Mouse (Mus musculus): Measurements from ENCODE around the gene Emilin2. TPM values are rescaled to one million over a fixed set of nuclear protein-coding genes. Genes with fewer than 3 reads are reported as not detected.

The Emilin2 gene
- polyA plus RNA-seq, 1 experiment from 2014 or later = 2.0 TPM

DNA sequence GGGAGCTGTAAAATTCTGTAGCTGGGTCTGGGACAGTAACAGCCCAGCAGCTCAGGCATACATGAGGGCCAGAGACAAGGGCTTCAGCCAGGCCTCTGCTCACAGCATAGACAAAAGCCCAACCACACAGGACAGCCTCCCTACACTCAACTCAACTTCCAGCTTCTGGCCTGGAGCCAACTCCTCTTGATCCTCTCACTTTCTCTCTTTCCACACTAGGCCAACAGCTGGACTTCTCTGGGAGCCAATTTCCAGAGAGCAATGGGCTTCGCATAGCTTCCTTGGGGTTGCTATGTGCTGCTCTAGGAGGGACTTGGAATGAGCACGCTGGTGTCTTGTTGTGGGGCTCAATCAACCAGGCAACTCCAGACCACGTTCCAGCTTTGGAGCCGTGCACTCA, 28.5 kb downstream of the Emilin2 start:
- no peak for ATAC-seq (ENCODE audit: low read depth)
- H3K4me3 ChIP-seq (ENCODE audit: low read depth, low read length) = no peak overlapping the region
- 89% methylated on average over 4 of the region's 4 CpGs for WGBS

DNA sequence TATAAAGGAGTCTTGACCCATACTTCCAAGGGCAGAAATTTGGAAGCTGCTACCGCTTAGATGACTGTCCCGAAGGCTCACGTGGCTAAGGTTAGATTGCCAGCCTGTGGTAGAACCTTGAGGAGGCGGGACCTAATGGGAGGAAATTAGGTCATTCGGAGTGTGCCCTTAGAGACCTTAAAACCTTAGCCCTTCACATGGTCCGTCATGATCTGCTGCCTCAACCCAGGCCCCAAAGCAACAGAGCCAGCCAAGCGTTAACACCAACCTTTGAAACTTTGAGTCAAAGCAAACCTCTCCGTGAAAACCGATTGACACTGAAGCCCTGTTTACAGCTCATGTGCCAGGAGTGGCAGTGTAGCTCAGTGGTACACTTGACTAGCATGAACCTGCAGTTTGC, 29.1 kb downstream of the Emilin2 start:
- H3K4me3 ChIP-seq (ENCODE audit: low read depth, low read length) = no peak overlapping the region
- H3K36me3 ChIP-seq (ENCODE audit: control insufficient read depth, insufficient read depth, low read length) = no peaks in the 10 kb centered on the region
- H3K4me1 ChIP-seq (ENCODE audit: control insufficient read depth, insufficient read depth, low read length) = no peaks in the 10 kb centered on the region
- no peak for ATAC-seq (ENCODE audit: low read depth)
- no peak overlapping the region for H3K4me2 ChIP-seq (ENCODE audit: low read depth, low read length)
- no peak overlapping the region for H3K9ac ChIP-seq (replicated peaks; ENCODE audit: low read depth, low read length)
- H3K9me3 ChIP-seq (ENCODE audit: control insufficient read depth, low read length) = no peaks in the 10 kb centered on the region
- H3K27ac ChIP-seq (ENCODE audit: low read depth, low read length) = no peak overlapping the region
- 90% methylated on average over 9 of the region's 9 CpGs for WGBS
- H3K27me3 ChIP-seq (ENCODE audit: control insufficient read depth, insufficient read depth, low read length) = no peaks in the 10 kb centered on the region

More for the DNA sequence above, 28.5 kb downstream of the Emilin2 start:
- H3K36me3 ChIP-seq (ENCODE audit: control insufficient read depth, insufficient read depth, low read length) = no peaks in the 10 kb centered on the region
- no peaks in the 10 kb centered on the region for H3K9me3 ChIP-seq (ENCODE audit: control insufficient read depth, low read length)
- H3K27ac ChIP-seq (ENCODE audit: low read depth, low read length) = no peak overlapping the region
- H3K4me2 ChIP-seq (ENCODE audit: low read depth, low read length) = no peak overlapping the region
- H3K27me3 ChIP-seq (ENCODE audit: control insufficient read depth, insufficient read depth, low read length) = no peaks in the 10 kb centered on the region
- H3K9ac ChIP-seq (replicated peaks; ENCODE audit: low read depth, low read length) = no peak overlapping the region
- H3K4me1 ChIP-seq (ENCODE audit: control insufficient read depth, insufficient read depth, low read length) = no peaks in the 10 kb centered on the region

DNA sequence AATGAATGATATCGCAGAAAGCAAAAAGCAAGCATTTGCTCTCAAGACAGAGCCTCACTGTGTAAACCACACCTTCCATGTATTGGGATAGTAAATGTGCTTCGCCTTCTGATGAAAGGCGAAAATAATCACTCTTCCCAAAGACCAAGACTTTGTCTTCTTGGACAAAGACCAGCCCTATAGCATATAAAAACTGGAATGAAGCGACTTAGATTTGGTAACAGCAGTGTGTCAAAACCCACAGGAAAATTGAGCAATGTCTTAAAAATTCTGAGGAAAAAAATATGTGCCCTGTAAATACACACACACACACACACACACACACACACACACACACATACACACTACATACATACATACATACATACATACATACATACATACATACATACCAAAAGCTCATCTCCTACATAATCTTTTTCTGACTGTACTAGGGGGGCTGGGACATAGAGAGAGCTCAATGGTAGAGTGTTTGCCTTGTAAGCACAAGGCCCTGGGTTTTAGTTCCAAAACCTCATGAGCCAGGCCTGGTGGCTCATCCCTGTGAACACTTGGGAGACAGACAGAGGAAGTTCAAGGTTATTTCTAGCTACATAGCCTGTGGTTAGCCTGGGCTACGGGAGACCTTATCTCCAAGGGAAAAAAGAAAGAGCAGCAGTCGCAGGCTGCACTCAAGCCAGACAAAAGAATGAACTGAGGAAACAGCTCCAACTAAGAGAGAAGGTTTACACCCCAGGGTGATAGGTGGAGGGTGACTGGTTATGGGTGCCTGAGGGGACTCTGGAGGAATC, 33.9 kb downstream of the Emilin2 start:
- ATAC-seq (ENCODE audit: low read depth) = no peak
- Histone ChIP-seq H3K4me3 (ENCODE audit: low read depth, low read length) (no peak overlapping the region), H3K4me2 (ENCODE audit: low read depth, low read length) (no peak overlapping the region), H3K9me3 (ENCODE audit: control insufficient read depth, low read length) (no peaks in the 10 kb centered on the region), H3K27ac (ENCODE audit: low read depth, low read length) (no peak overlapping the region), H3K27me3 (ENCODE audit: control insufficient read depth, insufficient read depth, low read length) (no peaks in the 10 kb centered on the region), H3K4me1 (ENCODE audit: control insufficient read depth, insufficient read depth, low read length) (no peaks in the 10 kb centered on the region), H3K36me3 (ENCODE audit: control insufficient read depth, insufficient read depth, low read length) (no peaks in the 10 kb centered on the region), H3K9ac (replicated peaks; ENCODE audit: low read depth, low read length) (no peak overlapping the region)
- WGBS = 93% methylated on average over 6 of the region's 6 CpGs

DNA sequence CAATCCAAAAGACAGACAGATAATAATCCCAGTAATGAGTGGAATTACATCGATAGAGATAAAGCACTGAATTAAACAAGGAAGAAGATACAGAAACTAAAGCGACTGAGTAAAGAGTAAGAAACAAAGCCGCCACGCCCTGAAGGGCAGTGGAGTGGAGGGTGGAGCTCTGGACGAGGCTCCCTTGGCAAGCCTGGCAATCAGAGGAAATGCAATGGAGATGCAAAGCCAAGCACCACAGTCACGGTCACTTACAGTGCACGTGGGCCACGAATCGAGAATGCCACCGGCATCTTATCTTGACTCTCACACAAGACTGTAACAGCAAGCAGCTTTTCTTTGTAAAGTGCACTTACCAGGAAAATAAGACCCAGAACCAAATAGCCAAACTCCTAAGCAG, 35.0 kb downstream of the Emilin2 start:
- Histone ChIP-seq H3K27me3 (ENCODE audit: control insufficient read depth, insufficient read depth, low read length) (no peaks in the 10 kb centered on the region), H3K27ac (ENCODE audit: low read depth, low read length) (no peak overlapping the region), H3K4me3 (ENCODE audit: low read depth, low read length) (no peak overlapping the region), H3K4me2 (ENCODE audit: low read depth, low read length) (no peak overlapping the region), H3K9me3 (ENCODE audit: control insufficient read depth, low read length) (no peaks in the 10 kb centered on the region), H3K36me3 (ENCODE audit: control insufficient read depth, insufficient read depth, low read length) (no peaks in the 10 kb centered on the region), H3K9ac (replicated peaks; ENCODE audit: low read depth, low read length) (no peak overlapping the region), H3K4me1 (ENCODE audit: control insufficient read depth, insufficient read depth, low read length) (no peaks in the 10 kb centered on the region)
- ATAC-seq (ENCODE audit: low read depth) = no peak
- WGBS = 93% methylated on average over 10 of the region's 10 CpGs

DNA sequence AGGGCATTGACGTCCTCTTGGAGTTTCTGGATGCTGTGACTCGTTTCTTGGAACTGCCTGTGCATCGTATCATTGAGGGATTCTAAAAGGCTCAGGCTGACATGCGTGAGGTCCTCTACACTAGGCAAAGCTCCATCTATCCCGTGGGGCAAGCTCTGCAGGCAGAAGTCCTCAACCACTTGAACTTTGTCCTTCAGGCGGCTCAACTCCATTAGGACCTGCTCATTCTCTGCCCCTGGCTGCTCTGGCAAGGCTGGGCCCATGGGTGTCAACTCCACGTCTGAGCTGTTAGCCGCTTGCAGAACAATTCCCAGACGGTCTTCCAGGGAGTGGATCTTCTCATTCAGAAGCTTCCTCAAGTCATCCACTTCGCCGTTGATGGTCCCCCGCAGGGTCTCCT, 37.9 kb downstream of the Emilin2 start:
- Histone ChIP-seq H3K9ac (replicated peaks; ENCODE audit: low read depth, low read length) (no peak overlapping the region), H3K27me3 (ENCODE audit: control insufficient read depth, insufficient read depth, low read length) (no peaks in the 10 kb centered on the region), H3K36me3 (ENCODE audit: control insufficient read depth, insufficient read depth, low read length) (no peaks in the 10 kb centered on the region), H3K27ac (ENCODE audit: low read depth, low read length) (no peak overlapping the region), H3K4me1 (ENCODE audit: control insufficient read depth, insufficient read depth, low read length) (no peaks in the 10 kb centered on the region), H3K9me3 (ENCODE audit: control insufficient read depth, low read length) (no peaks in the 10 kb centered on the region), H3K4me2 (ENCODE audit: low read depth, low read length) (no peak overlapping the region), H3K4me3 (ENCODE audit: low read depth, low read length) (no peak overlapping the region)
- 97% methylated on average over 12 of the region's 12 CpGs for WGBS
- no peak for ATAC-seq (ENCODE audit: low read depth)

DNA sequence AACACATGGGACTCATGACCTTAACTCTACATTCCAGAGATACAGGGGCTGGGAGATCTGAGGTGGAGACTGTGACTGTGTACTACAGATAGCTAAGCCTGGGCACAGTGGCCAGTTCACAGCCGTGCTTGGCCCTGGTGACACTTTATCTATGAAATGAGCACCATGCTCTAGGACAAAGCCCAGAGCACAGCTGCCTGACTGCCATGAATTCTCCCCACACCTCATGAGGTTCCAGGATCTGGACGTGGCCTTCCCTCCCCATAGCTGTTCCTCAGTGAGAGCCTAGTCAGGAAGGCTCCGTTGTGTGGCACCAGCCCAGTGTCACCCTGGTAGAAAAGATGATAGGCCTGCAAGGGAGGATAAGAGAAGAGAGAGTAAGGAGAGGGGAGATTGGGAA, 43.2 kb downstream of the Emilin2 start:
- Histone ChIP-seq H3K27ac (ENCODE audit: low read depth, low read length) (no peak overlapping the region), H3K36me3 (ENCODE audit: control insufficient read depth, insufficient read depth, low read length) (no peaks in the 10 kb centered on the region), H3K9me3 (ENCODE audit: control insufficient read depth, low read length) (no peaks in the 10 kb centered on the region), H3K4me3 (ENCODE audit: low read depth, low read length) (no peak overlapping the region), H3K9ac (replicated peaks; ENCODE audit: low read depth, low read length) (no peak overlapping the region), H3K27me3 (ENCODE audit: control insufficient read depth, insufficient read depth, low read length) (no peaks in the 10 kb centered on the region), H3K4me1 (ENCODE audit: control insufficient read depth, insufficient read depth, low read length) (no peaks in the 10 kb centered on the region), H3K4me2 (ENCODE audit: low read depth, low read length) (no peak overlapping the region)
- ATAC-seq (ENCODE audit: low read depth) = no peak
- 94% methylated on average over 3 of the region's 3 CpGs for WGBS

DNA sequence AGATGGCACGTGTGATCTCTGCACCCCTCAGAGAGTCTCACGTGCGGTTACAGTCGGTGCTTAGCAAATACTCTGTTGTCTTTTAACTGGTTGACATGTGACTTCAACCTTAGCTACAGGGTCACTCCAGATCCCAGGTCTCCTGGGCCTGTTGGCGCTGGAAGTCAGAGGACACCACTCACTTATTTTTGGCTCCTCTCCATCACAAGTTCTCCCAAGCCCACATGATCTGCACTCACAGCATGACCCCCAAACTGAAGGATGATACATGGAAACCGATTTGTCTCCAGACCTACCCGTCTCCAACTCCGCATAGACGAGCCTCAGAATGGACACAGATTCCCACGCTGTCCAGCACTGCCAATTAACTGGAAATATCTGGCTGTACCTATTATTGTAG, 43.6 kb downstream of the Emilin2 start:
- H3K4me3 ChIP-seq (ENCODE audit: low read depth, low read length) = no peak overlapping the region
- ATAC-seq (ENCODE audit: low read depth) = no peak
- WGBS = 89% methylated on average over 10 of the region's 10 CpGs

DNA sequence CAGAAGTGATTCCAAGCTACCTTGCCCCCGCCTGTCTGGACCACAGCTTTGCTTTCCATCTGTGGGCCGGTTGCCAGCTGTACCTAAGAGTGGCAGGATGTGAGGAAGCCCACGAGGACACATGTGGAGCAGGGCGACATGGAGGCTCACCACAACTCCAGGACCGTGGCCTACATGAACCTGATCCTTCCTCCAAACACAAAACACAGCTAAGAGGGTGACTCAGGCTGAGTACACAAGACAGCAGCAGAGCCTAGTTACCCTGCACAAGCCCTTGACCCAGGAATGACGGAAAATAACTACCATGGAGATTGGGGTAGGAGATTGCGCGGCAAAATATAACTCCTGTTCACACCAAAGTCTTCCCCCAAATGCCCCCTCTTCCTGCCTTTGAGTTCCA, 44.4 kb downstream of the Emilin2 start:
- Histone ChIP-seq H3K9me3 (ENCODE audit: control insufficient read depth, low read length) (no peaks in the 10 kb centered on the region), H3K27ac (ENCODE audit: low read depth, low read length) (no peak overlapping the region), H3K4me2 (ENCODE audit: low read depth, low read length) (no peak overlapping the region), H3K27me3 (ENCODE audit: control insufficient read depth, insufficient read depth, low read length) (no peaks in the 10 kb centered on the region), H3K4me3 (ENCODE audit: low read depth, low read length) (no peak overlapping the region), H3K36me3 (ENCODE audit: control insufficient read depth, insufficient read depth, low read length) (no peaks in the 10 kb centered on the region), H3K9ac (replicated peaks; ENCODE audit: low read depth, low read length) (no peak overlapping the region), H3K4me1 (ENCODE audit: control insufficient read depth, insufficient read depth, low read length) (no peaks in the 10 kb centered on the region)
- no peak for ATAC-seq (ENCODE audit: low read depth)
- 88% methylated on average over 8 of the region's 8 CpGs for WGBS

More for the DNA sequence above, 43.6 kb downstream of the Emilin2 start:
- H3K36me3 ChIP-seq (ENCODE audit: control insufficient read depth, insufficient read depth, low read length) = no peaks in the 10 kb centered on the region
- H3K27ac ChIP-seq (ENCODE audit: low read depth, low read length) = no peak overlapping the region
- no peak overlapping the region for H3K4me2 ChIP-seq (ENCODE audit: low read depth, low read length)
- H3K27me3 ChIP-seq (ENCODE audit: control insufficient read depth, insufficient read depth, low read length) = no peaks in the 10 kb centered on the region
- H3K9ac ChIP-seq (replicated peaks; ENCODE audit: low read depth, low read length) = no peak overlapping the region
- no peaks in the 10 kb centered on the region for H3K9me3 ChIP-seq (ENCODE audit: control insufficient read depth, low read length)
- H3K4me1 ChIP-seq (ENCODE audit: control insufficient read depth, insufficient read depth, low read length) = no peaks in the 10 kb centered on the region

DNA sequence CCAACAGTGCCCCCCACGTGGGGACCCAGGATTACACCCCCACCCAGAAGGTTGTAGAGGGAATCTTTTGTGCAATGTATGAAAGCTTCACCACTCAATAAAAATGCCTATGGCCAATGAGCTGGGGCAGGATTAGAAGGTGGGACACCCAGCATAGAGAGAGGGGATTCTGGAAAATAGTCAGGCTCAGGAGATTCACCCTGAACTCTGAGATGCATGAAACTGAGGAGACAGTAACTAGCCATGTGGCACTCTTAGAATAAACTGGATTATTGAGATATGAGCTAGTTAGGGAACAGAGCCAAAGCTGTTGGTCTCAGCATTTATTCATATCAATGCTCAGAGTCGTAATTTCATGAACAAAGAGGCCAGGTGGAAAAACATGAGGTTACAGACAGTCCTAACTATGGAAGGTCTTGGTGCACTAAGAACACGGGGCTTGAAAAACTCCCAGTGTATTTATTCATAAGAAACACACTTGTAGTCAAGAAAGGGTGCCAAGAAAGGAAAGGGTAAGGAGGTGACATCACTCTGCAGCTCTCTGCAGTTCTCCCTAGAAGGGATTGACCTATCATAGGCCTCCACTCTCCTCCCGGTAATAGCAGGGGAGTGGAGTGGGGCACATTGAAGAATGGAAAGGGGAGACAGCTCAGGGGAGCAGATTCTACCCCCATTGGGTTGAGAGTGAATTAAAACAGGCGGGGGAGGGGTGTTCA, 46.3 kb downstream of the Emilin2 start:
- Histone ChIP-seq H3K4me1 (ENCODE audit: control insufficient read depth, insufficient read depth, low read length) (no peaks in the 10 kb centered on the region), H3K36me3 (ENCODE audit: control insufficient read depth, insufficient read depth, low read length) (no peaks in the 10 kb centered on the region), H3K9ac (replicated peaks; ENCODE audit: low read depth, low read length) (no peak overlapping the region), H3K9me3 (ENCODE audit: control insufficient read depth, low read length) (no peaks in the 10 kb centered on the region), H3K27ac (ENCODE audit: low read depth, low read length) (no peak overlapping the region), H3K4me3 (ENCODE audit: low read depth, low read length) (no peak overlapping the region), H3K4me2 (ENCODE audit: low read depth, low read length) (no peak overlapping the region), H3K27me3 (ENCODE audit: control insufficient read depth, insufficient read depth, low read length) (no peaks in the 10 kb centered on the region)
- no peak for ATAC-seq (ENCODE audit: low read depth)
- WGBS = 77% methylated on average over 5 of the region's 5 CpGs

All from neural tube, embryonic 14.5 days (tissue).